Mouse (Mus musculus) leukemia stem cell, adult 10-12 weeks (primary cell): ENCODE data around the gene Olfr624. TPM values are rescaled to one million over a fixed set of nuclear protein-coding genes. Genes with fewer than 3 reads are reported as not detected.

Experiments used
- polyA plus RNA-seq: library from polyadenylated mRNA; stranded (reverse); fragments of >175 nt; gene quantifications from 2 replicates; pipeline ENCODE4 v1.2.3, GENCODE M21; 2012; ENCODE audit warnings: low replicate concordance

Olfr624 gene
- polyA plus RNA-seq, result not detected in 2 replicates

GRCm38 (mm10) chr7:103671091-103671490 lies at the start of gene Olfr624:
Gene Olfr624 (minus strand): TSS chr7:103671191.

GRCm38 (mm10) chr7:103714371-103714770 lies 43.4 kb upstream of the Olfr624 start, which contains the start of gene Olfr243:
Gene Olfr243 (plus strand): TSS chr7:103714671.

GRCm38 (mm10) chr7:103682420-103682819 lies 11.4 kb upstream of the Olfr624 start, which contains the start of gene Olfr625-ps1:
Gene Olfr625-ps1 (plus strand): TSS chr7:103682720.

GRCm38 (mm10) chr7:103663598-103663997 lies 7.4 kb downstream of the Olfr624 start, which contains the start of gene Olfr623:
Gene Olfr623 (minus strand): TSS chr7:103663698.

GRCm38 (mm10) chr7:103642602-103643001 lies 28.4 kb downstream of the Olfr624 start, which contains the start of gene Olfr622:
Gene Olfr622 (minus strand): TSS chr7:103642702.

Other genes starting within 250 kb of the Olfr624 start
- gene Olfr605, start 225.8 kb downstream of the Olfr624 start, polyA plus RNA-seq, result not detected in 2 replicates
- gene Olfr606, start 222.1 kb downstream of the Olfr624 start, polyA plus RNA-seq, result not detected in 2 replicates
- not detected in 2 replicates for gene Olfr607, start 207.0 kb downstream of the Olfr624 start, polyA plus RNA-seq
- gene Olfr608, start 201.3 kb downstream of the Olfr624 start, polyA plus RNA-seq, result not detected in 2 replicates
- not detected in 2 replicates for gene Olfr609, start 173.1 kb downstream of the Olfr624 start, polyA plus RNA-seq
- gene Olfr610, start 159.1 kb downstream of the Olfr624 start, polyA plus RNA-seq, result not detected in 2 replicates
- gene Olfr611, start 150.3 kb downstream of the Olfr624 start, polyA plus RNA-seq, result not detected in 2 replicates
- gene Olfr612, start 128.5 kb downstream of the Olfr624 start, polyA plus RNA-seq, result not detected in 2 replicates
- not detected in 2 replicates for gene Olfr613, start 123.1 kb downstream of the Olfr624 start, polyA plus RNA-seq
- gene Olfr615, start 115.1 kb downstream of the Olfr624 start, polyA plus RNA-seq, result not detected in 2 replicates
- not detected in 2 replicates for gene Olfr616, start 102.0 kb downstream of the Olfr624 start, polyA plus RNA-seq
- not detected in 2 replicates for gene Olfr617, start 98.1 kb downstream of the Olfr624 start, polyA plus RNA-seq
- gene Olfr618, start 81.1 kb downstream of the Olfr624 start, polyA plus RNA-seq, result not detected in 2 replicates
- not detected in 2 replicates for gene Olfr619, start 70.6 kb downstream of the Olfr624 start, polyA plus RNA-seq
- not detected in 2 replicates for gene Olfr620, start 58.7 kb downstream of the Olfr624 start, polyA plus RNA-seq
- gene Olfr622, start 28.5 kb downstream of the Olfr624 start, polyA plus RNA-seq, result not detected in 2 replicates
- not detected in 2 replicates for gene Olfr623, start 7.5 kb downstream of the Olfr624 start, polyA plus RNA-seq
- not detected in 2 replicates for gene Olfr625-ps1, start 11.5 kb upstream of the Olfr624 start, polyA plus RNA-seq
- not detected in 2 replicates for gene Olfr243, start 43.5 kb upstream of the Olfr624 start, polyA plus RNA-seq
- not detected in 2 replicates for gene Olfr628, start 59.2 kb upstream of the Olfr624 start, polyA plus RNA-seq
- not detected in 2 replicates for gene Olfr629, start 73.8 kb upstream of the Olfr624 start, polyA plus RNA-seq
- not detected in 2 replicates for gene Olfr630, start 86.1 kb upstream of the Olfr624 start, polyA plus RNA-seq
- gene Olfr69, start 100.4 kb upstream of the Olfr624 start, polyA plus RNA-seq, result not detected in 2 replicates
- gene Olfr68, start 108.5 kb upstream of the Olfr624 start, polyA plus RNA-seq, result not detected in 2 replicates
- gene Olfr67, start 120.6 kb upstream of the Olfr624 start, polyA plus RNA-seq, result not detected in 2 replicates
- gene Hbb-bt, start 142.8 kb upstream of the Olfr624 start, polyA plus RNA-seq, result 68.2 and 1,476 TPM in 2 replicates
- gene Hbb-bs, start 156.9 kb upstream of the Olfr624 start, polyA plus RNA-seq, result 16,372 and 30,425 TPM in 2 replicates
- gene Hbb-bh2, start 169.3 kb upstream of the Olfr624 start, polyA plus RNA-seq, result not detected in 2 replicates
- not detected in 2 replicates for gene Hbb-bh1, start 172.0 kb upstream of the Olfr624 start, polyA plus RNA-seq
- gene Hbb-y, start 182.0 kb upstream of the Olfr624 start, polyA plus RNA-seq, result not detected in 2 replicates
- not detected in 2 replicates for gene Olfr66, start 215.1 kb upstream of the Olfr624 start, polyA plus RNA-seq
- gene Olfr64, start 223.3 kb upstream of the Olfr624 start, polyA plus RNA-seq, result not detected in 2 replicates
- gene Olfr65, start 232.3 kb upstream of the Olfr624 start, polyA plus RNA-seq, result not detected in 2 replicates